Mouse (Mus musculus) kidney, embryonic 16.5 days (tissue): Measurements from ENCODE around the gene Olfr1467. TPM values are rescaled to one million over a fixed set of nuclear protein-coding genes. Genes with fewer than 3 reads are reported as not detected.

Experiments used
- ATAC-seq: fragments of 200-750 bp; cut with Nextera tagmentation; 2 replicates; pipeline ENCODE4 v1.8.0; 2017; ENCODE audit warnings: moderate TSS enrichment; ENCODE audit not compliant: low FRiP score, low TSS enrichment
- H3K27ac ChIP-seq: fragments of 300-500 bp; sonication (generic); 2 replicates; pipeline ENCODE4 v1.5.1; 2014; ENCODE audit warnings: low read length
- H3K27me3 ChIP-seq: fragments of 300-500 bp; sonication (generic); 2 replicates; pipeline ENCODE4 v1.6.1; 2014; ENCODE audit warnings: low read length, control low read depth, mixed read lengths; ENCODE audit not compliant: insufficient read depth
- H3K36me3 ChIP-seq: fragments of 300-500 bp; sonication (generic); 2 replicates; pipeline ENCODE4 v1.6.1; 2014; ENCODE audit warnings: low read length, control low read depth, mixed read lengths; ENCODE audit not compliant: insufficient read depth
- H3K4me1 ChIP-seq: fragments of 300-500 bp; sonication (generic); 2 replicates; pipeline ENCODE4 v1.6.1; 2014; ENCODE audit warnings: low read length, control low read depth, mixed read lengths; ENCODE audit not compliant: insufficient read depth
- H3K4me2 ChIP-seq: fragments of 300-500 bp; sonication (generic); replicated peaks from 2 replicates; pipeline ENCODE4 v1.6.1; 2014; ENCODE audit warnings: low read depth, low read length
- H3K4me3 ChIP-seq: fragments of 300-500 bp; sonication (generic); 2 replicates; pipeline ENCODE4 v1.5.1; 2014; ENCODE audit warnings: mild to moderate bottlenecking, low read length
- H3K9ac ChIP-seq: fragments of 300-500 bp; sonication (generic); replicated peaks from 2 replicates; pipeline ENCODE4 v1.6.1; 2014; ENCODE audit warnings: low read length
- H3K9me3 ChIP-seq: fragments of 300-500 bp; sonication (generic); 2 replicates; pipeline ENCODE4 v1.6.1; 2016; ENCODE audit warnings: low read length, control low read depth
- WGBS: fragments of 180-500 bp; shearing (Covaris S2); extraction: QIAGEN DNeasy Blood & Tissue Kit; methylation state at CpG from one replicate; pipeline ENCODE4 v1.1.7; 2014; 5-methylcytosine and 5-hydroxymethylcytosine counted together
- polyA plus RNA-seq: library from polyadenylated mRNA; unstranded; fragments of >200 nt; fragmentation: Nextera tagmentation; extraction: Ambion mirVana; gene quantifications from 2 replicates; pipeline ENCODE4 v1.2.1, GENCODE M21; 2015

The Olfr1467 gene
- not detected in 2 replicates for polyA plus RNA-seq

DNA sequence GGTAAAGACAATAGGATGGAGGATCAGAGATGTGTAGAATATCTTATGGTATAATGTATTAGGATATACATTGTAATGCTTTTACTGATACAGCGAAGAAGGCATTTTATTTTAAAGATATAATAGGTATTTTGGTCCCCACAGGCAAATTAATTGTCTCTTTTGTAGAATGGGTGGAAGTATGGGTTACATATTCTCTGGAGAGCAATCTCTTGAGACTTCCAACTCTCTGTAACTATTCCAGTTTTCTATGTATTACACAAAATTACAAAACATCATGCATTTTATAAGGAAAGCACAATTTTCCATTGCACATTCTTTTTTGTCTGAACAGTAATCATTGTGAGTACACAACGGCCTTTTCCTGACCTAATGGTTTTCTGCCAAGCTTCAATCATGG, at the start of gene Olfr1467:
Olfr1467 (plus strand) TSS at position 301 of the 400 bp plus-strand sequence.
- Histone ChIP-seq H3K4me3 (no peak within 1 kb of the TSS), H3K36me3 (no peaks in the 10 kb centered on the region), H3K4me1 (no peaks in the 10 kb centered on the region), H3K9me3 (peaks cover 11% of the 10 kb centered on the region), H3K27me3 (no peaks in the 10 kb centered on the region), H3K9ac (no peak within 1 kb of the TSS), H3K4me2 (no peak within 1 kb of the TSS), H3K27ac (no peak within 1 kb of the TSS)
- WGBS = 70% methylated on average over 2 of the region's 2 CpGs
- ATAC-seq = no peak

DNA sequence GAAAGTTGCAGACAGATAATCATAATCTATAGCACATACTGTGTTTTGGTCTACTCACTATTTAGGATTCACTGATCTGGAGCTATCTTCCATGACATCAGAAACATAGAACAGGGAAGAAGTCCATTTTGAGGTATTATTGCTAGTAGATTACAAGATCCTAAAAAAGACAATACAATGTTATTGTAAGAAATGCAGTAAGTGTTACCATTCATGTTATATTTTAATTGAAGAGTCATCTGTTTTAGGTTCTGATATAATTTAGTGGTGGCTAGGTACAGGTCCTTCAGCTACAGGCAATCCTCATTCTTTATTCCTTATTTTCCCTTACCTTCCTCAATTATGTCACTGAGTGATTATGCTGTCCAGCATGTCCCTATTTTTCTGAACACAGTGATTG, 46.6 kb upstream of the Olfr1467 start, which contains the start of gene Olfr1465:
Olfr1465 (minus strand) TSS at position 101 of the 400 bp plus-strand sequence.
- H3K27ac ChIP-seq = no peak within 1 kb of the TSS
- no peaks in the 10 kb centered on the region for H3K36me3 ChIP-seq
- H3K27me3 ChIP-seq = no peaks in the 10 kb centered on the region
- H3K4me1 ChIP-seq = no peaks in the 10 kb centered on the region
- no peak within 1 kb of the TSS for H3K4me3 ChIP-seq
- no peak within 1 kb of the TSS for H3K9ac ChIP-seq
- H3K4me2 ChIP-seq = no peak within 1 kb of the TSS
- ATAC-seq = no peak
- no peaks in the 10 kb centered on the region; the same call in 1 of the 2 replicates for H3K9me3 ChIP-seq

DNA sequence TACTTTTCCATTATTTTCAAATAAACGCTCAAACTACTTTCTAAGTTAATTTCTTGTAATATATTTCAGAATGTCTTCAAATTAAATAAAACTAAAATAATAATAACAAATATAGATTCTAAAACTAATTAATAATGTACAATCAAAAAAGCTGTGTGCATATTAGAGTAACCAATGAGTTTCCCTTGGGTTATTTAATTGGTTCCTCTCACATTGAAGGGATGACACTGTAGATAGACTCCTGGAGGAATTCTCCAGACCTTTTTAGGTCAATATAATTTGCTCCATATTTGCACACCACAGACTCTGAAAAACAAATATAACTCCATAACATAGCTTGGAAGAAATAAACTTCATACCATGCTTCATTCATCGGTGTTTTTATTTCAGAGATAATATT, 23.5 kb upstream of the Olfr1467 start, which contains the start of gene Olfr1466:
Olfr1466 (plus strand) TSS at position 301 of the 400 bp plus-strand sequence.
- no peak within 1 kb of the TSS for H3K9ac ChIP-seq
- H3K27ac ChIP-seq = no peak within 1 kb of the TSS
- H3K36me3 ChIP-seq = no peaks in the 10 kb centered on the region
- H3K4me1 ChIP-seq = no peaks in the 10 kb centered on the region
- ATAC-seq = no peak
- no peaks in the 10 kb centered on the region for H3K9me3 ChIP-seq
- 93% methylated on average over 2 of the region's 2 CpGs for WGBS
- H3K27me3 ChIP-seq = no peaks in the 10 kb centered on the region
- H3K4me3 ChIP-seq = no peak within 1 kb of the TSS
- no peak within 1 kb of the TSS for H3K4me2 ChIP-seq

DNA sequence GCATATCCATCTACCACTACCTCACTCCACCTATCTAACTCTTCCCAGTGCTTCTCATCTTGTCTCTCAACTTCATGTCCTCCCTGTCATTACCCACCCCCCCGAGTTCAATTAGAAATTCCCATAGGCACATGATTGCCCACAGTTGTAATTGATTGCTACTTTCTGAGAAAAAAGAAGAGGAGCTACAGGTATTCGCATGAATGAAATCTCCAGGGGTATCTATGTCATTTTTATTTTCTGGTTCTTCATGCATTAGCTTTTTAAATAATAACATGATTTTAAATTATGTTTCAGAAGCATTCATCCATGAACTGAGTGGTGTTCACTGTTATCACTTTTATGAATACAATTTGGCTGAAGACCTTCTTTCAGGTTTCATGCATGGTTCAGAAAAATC, 45.5 kb downstream of the Olfr1467 start, which contains the start of gene Olfr1469:
Olfr1469 (plus strand) TSS at position 301 of the 400 bp plus-strand sequence.
- Histone ChIP-seq H3K4me1 (no peaks in the 10 kb centered on the region), H3K9me3 (no peaks in the 10 kb centered on the region; the same call in 1 of the 2 replicates), H3K27me3 (no peaks in the 10 kb centered on the region), H3K36me3 (no peaks in the 10 kb centered on the region), H3K4me3 (no peak within 1 kb of the TSS), H3K9ac (no peak within 1 kb of the TSS), H3K27ac (no peak within 1 kb of the TSS), H3K4me2 (no peak within 1 kb of the TSS)
- 66% methylated on average over 2 of the region's 2 CpGs for WGBS
- no peak for ATAC-seq

Other genes starting within 250 kb of the Olfr1467 start
- gene Olfr1459, start 212.7 kb upstream of the Olfr1467 start, polyA plus RNA-seq = not detected in 2 replicates
- gene Olfr1461, start 199.2 kb upstream of the Olfr1467 start, polyA plus RNA-seq = not detected in 2 replicates
- gene Olfr1462, start 176.5 kb upstream of the Olfr1467 start, polyA plus RNA-seq = not detected in 2 replicates
- gene Olfr1463, start 130.9 kb upstream of the Olfr1467 start, polyA plus RNA-seq = not detected in 2 replicates
- gene Olfr1465, start 46.7 kb upstream of the Olfr1467 start, polyA plus RNA-seq = not detected in 2 replicates
- gene Olfr1466, start 23.4 kb upstream of the Olfr1467 start, polyA plus RNA-seq = not detected in 2 replicates
- not detected in 2 replicates for gene Olfr1469, start 45.6 kb downstream of the Olfr1467 start, polyA plus RNA-seq
- not detected in 2 replicates for gene Olfr1471, start 81.2 kb downstream of the Olfr1467 start, polyA plus RNA-seq
- gene Olfr1472, start 93.8 kb downstream of the Olfr1467 start, polyA plus RNA-seq = not detected in 2 replicates
- gene Olfr1474, start 107.3 kb downstream of the Olfr1467 start, polyA plus RNA-seq = not detected in 2 replicates
- gene Olfr1475, start 118.0 kb downstream of the Olfr1467 start, polyA plus RNA-seq = not detected in 2 replicates
- not detected in 2 replicates for gene Olfr1477, start 138.3 kb downstream of the Olfr1467 start, polyA plus RNA-seq
- gene Olfr1480, start 165.7 kb downstream of the Olfr1467 start, polyA plus RNA-seq = not detected in 2 replicates
- not detected in 2 replicates for gene Olfr1484, start 221.3 kb downstream of the Olfr1467 start, polyA plus RNA-seq